Mouse (Mus musculus) thymus, adult 2 months (tissue): ENCODE data around the gene Wdr4. TPM values are rescaled to one million over a fixed set of nuclear protein-coding genes. Genes with fewer than 3 reads are reported as not detected.
A peak's percentile ranks its signal among the peaks of the same experiment; 100 is the strongest.

ENCODE experiments used
- DNase-seq: peaks from one replicate; pipeline ENCODE4 v3.0.0; 2021
- H3K27ac ChIP-seq: fragments of 200-500 bp; 2 replicates; pipeline ENCODE4 v1.5.1; 2012; ENCODE audit warnings: low read length, control low read depth; ENCODE audit not compliant: control insufficient read depth, insufficient read depth
- H3K27me3 ChIP-seq: fragments of 200-500 bp; 2 replicates; pipeline ENCODE4 v1.6.1; 2012; ENCODE audit warnings: mild to moderate bottlenecking, low read length, moderate library complexity, mixed read lengths; ENCODE audit not compliant: control insufficient read depth, insufficient read depth
- H3K36me3 ChIP-seq: fragments of 200-500 bp; 2 replicates; pipeline ENCODE4 v1.6.1; 2012; ENCODE audit warnings: mild to moderate bottlenecking, low read length, moderate library complexity; ENCODE audit not compliant: control insufficient read depth, insufficient read depth
- H3K4me1 ChIP-seq: fragments of 200-500 bp; replicated peaks from 2 replicates; pipeline ENCODE4 v1.6.1; 2012; ENCODE audit warnings: low read length; ENCODE audit not compliant: control insufficient read depth, insufficient read depth
- H3K4me3 ChIP-seq: fragments of 200-500 bp; 2 replicates; pipeline ENCODE4 v1.5.1; 2012; ENCODE audit warnings: mild to moderate bottlenecking, low read length, control low read depth, moderate library complexity; ENCODE audit not compliant: control insufficient read depth, insufficient read depth
- CTCF ChIP-seq: fragments of 200-500 bp; IDR thresholded peaks from 2 replicates; pipeline ENCODE4 v1.5.1; 2012; ENCODE audit warnings: mild to moderate bottlenecking, control low read depth, low read length, moderate library complexity, borderline replicate concordance; ENCODE audit not compliant: control insufficient read depth, poor library complexity, insufficient read depth; ENCODE audit errors: extremely low read depth
- POLR2A ChIP-seq: fragments of 200-500 bp; IDR thresholded peaks from 2 replicates; pipeline ENCODE4 v1.6.1; 2012; ENCODE audit warnings: mild to moderate bottlenecking, low read length, control low read depth, moderate library complexity; ENCODE audit not compliant: control insufficient read depth, poor library complexity, insufficient read depth; ENCODE audit errors: extremely low read depth
- WGBS: fragments of 180-500 bp; shearing (Covaris S2); methylation state at CpG from one replicate; pipeline ENCODE4 v1.1.7; 2018; 5-methylcytosine and 5-hydroxymethylcytosine counted together
- polyA plus RNA-seq: library from polyadenylated mRNA; depleted of rRNA; stranded (reverse); fragments of >200 nt; gene quantifications from 2 replicates; pipeline ENCODE4 v1.2.3, GENCODE M21; 2012

Gene Wdr4
- polyA plus RNA-seq, 1 experiment, result 36.5 TPM

DNA sequence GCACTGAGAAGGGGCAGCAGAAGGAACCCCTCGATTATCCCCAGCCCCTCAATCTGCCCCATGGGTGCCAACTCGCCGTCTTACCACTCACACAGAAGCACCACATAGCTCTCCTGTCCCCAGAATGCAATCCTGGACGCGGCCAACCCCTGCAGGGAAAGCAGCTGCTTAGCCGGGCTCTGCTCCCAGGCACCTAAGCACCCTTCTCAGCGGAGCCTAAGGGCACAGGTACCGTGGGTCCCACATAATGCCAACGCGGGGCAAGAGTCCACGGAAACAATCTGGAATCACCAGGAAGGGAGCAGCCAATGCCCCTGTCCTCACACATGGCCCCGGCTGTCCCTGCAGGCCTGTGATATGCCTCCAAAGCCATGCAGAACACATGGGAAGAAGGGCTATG is 20.1 kb downstream of the Wdr4 start:
- H3K36me3 ChIP-seq, result peaks cover 5% of the 10 kb centered on the region
- no peak for TF ChIP-seq POLR2A
- no peak for TF ChIP-seq CTCF
- 97% methylated on average over 12 of the region's 12 CpGs for WGBS
- H3K27me3 ChIP-seq, result no peaks in the 10 kb centered on the region
- no peak overlapping the region for H3K4me3 ChIP-seq
- no peak overlapping the region for H3K27ac ChIP-seq
- H3K4me1 ChIP-seq, result no peaks in the 10 kb centered on the region
- DNase-seq, result no peak

DNA sequence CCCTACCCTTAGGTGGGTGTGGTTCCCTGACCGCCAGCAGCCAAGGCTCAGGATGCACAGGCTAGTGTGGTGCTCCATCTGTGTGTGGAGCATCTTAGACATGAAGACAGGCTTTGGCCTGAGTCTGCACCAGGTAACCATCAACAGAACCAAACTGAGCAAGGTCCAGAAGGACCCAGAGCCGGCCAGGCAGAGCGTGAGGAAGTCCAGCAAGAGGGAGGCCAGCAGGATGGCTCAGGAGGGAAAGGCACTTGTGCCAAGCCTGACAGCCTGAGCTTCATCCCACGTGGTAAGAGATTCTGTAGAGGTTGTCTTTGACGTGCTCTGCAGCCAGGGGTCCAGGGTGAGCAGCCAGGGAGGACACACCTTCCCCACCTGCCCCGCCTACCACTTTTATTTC is 22.1 kb downstream of the Wdr4 start:
- Histone ChIP-seq H3K4me1 (no peaks in the 10 kb centered on the region), H3K27me3 (no peaks in the 10 kb centered on the region), H3K36me3 (peaks cover 5% of the 10 kb centered on the region; the same call in 1 of the 2 replicates), H3K4me3 (no peak overlapping the region), H3K27ac (no peak overlapping the region)
- WGBS, result 96% methylated on average over 6 of the region's 6 CpGs
- DNase-seq, result no peak
- TF ChIP-seq POLR2A (no peak), CTCF (no peak)

DNA sequence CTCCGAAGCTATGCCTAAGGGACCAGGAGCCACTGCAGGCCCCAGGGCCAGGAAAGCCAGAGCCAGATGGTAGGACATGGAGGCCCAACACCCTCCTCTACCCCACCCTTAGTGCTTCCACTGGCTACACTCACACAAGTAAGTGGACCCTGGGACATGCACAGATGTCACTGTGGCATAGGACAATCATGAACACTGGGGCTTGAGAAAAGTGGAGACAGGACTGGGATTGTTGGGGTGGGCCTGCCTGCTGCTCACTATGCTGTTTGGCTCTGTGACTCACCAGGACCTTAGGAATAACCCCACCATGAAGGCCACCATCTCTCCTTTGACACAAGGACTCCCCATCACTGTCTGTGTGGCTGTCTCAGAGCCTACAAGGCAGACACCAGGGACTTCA is 24.8 kb downstream of the Wdr4 start:
- WGBS, result 100% methylated on average over 1 of the region's 1 CpGs
- Histone ChIP-seq H3K27me3 (no peaks in the 10 kb centered on the region), H3K4me3 (no peak overlapping the region), H3K27ac (no peak overlapping the region), H3K4me1 (no peaks in the 10 kb centered on the region), H3K36me3 (no peaks in the 10 kb centered on the region)
- no peak for DNase-seq
- TF ChIP-seq CTCF (no peak), POLR2A (no peak)

DNA sequence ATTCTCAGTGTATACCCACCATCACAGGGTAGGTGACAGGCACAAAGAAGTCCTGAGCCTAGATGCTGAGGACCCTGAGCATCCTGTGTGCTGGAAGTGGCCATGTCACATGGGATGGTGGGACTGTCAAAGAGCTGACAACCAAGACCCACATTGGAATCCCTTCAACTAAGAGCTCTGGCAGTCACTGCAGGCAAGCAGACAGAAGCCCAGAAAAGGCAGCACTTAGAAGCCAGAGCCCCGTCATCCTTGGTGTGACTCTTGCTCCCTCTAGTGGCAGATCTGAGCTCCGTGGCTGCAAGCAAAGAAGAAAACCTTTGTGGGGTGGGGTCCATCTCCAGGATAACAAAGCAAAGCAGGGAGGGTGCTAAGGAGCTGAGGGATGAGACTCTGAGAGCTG is 27.4 kb downstream of the Wdr4 start:
- no peaks in the 10 kb centered on the region for H3K27me3 ChIP-seq
- TF ChIP-seq POLR2A, result no peak
- peak; percentile 79; the same call in 1 of the 2 replicates for TF ChIP-seq CTCF
- peak; percentile 69 for DNase-seq
- no peak overlapping the region for H3K4me3 ChIP-seq
- no peaks in the 10 kb centered on the region for H3K36me3 ChIP-seq
- no peaks in the 10 kb centered on the region for H3K4me1 ChIP-seq
- H3K27ac ChIP-seq, result no peak overlapping the region
- WGBS, result 0% methylated on average over 2 of the region's 2 CpGs

DNA sequence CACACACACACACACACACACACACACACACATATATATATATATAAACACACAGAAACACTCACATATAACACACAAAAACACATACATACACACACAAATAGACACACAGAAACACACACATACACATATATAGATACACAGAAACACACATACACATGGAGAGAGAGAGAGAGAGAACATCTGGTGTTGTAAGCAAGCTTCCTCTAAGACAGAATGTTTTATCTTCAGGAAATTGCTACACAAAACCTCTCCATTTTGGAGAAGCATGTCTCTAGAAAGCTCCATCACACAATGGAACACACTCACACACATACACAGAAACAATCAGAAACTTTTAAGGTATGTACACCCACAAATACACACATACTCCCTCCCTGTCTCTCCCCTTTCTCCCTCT is 28.4 kb downstream of the Wdr4 start:
- DNase-seq, result no peak

DNA sequence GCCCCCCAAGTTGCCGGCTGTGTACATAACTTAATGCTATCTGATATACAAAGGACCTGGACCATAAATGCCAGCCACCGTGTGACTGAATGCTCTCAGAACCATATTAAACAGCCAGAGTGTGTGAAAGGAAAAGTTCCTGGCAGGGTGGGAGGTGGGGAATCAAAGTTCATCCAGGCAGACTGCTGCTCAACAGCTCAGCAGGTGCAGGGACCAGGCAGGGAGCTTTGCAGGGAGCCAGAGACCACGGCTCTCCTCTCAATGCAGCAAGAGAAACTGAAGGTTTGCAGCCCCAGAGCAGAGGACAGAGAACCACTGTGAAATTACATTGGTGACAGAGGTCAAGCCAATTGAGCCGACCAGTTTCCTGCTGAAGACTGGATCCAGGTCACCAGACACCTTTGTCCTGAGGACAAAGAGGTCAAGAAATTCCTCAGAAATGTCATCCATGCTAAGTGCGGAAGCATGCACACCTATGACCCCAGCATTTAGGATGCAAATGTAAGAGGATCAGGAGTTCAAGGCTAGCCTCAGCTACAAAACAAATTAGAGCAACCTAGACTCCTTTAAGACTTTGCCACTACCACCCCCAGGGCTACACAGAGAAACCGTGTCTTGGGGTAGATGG is 32.2 kb downstream of the Wdr4 start:
- Histone ChIP-seq H3K4me3 (no peak overlapping the region), H3K27ac (no peak overlapping the region), H3K4me1 (peaks cover 3% of the 10 kb centered on the region; the same call in 1 of the 2 replicates), H3K36me3 (no peaks in the 10 kb centered on the region), H3K27me3 (no peaks in the 10 kb centered on the region)
- WGBS, result 63% methylated on average over 6 of the region's 6 CpGs
- no peak for TF ChIP-seq CTCF
- no peak for TF ChIP-seq POLR2A
- no peak for DNase-seq

More for the DNA sequence above, 28.4 kb downstream of the Wdr4 start:
- H3K27me3 ChIP-seq, result no peaks in the 10 kb centered on the region
- H3K4me1 ChIP-seq, result peaks cover 3% of the 10 kb centered on the region; the same call in 1 of the 2 replicates
- H3K36me3 ChIP-seq, result no peaks in the 10 kb centered on the region
- TF ChIP-seq CTCF (no peak), POLR2A (no peak)
- H3K4me3 ChIP-seq, result no peak overlapping the region
- H3K27ac ChIP-seq, result no peak overlapping the region
